Mouse (Mus musculus) right cerebral cortex, postnatal 36 days (tissue): ENCODE measurements around the gene Plekhg4.

Source experiments
- DNase-seq, 2 experiments: peaks; one replicate each; pipeline ENCODE4 v3.0.0; 2022; ENCODE audit warnings: low spot score in 2 of 2, mixed read lengths in 1 of 2

The Plekhg4 gene

GRCm38 (mm10) chr8:105403467-105403866, 30.4 kb downstream of the Plekhg4 start:
- DNase-seq: no peak

GRCm38 (mm10) chr8:105404496-105404895, 31.4 kb downstream of the Plekhg4 start:
- DNase-seq: no peak

- DNase-seq: no peak
Measured at GRCm38 (mm10) chr8:105406416-105406815, 33.3 kb downstream of the Plekhg4 start.

GRCm38 (mm10) chr8:105408331-105408730, 35.3 kb downstream of the Plekhg4 start:
- no peak for DNase-seq

- no peak for DNase-seq
Measured at GRCm38 (mm10) chr8:105409947-105410346, 36.9 kb downstream of the Plekhg4 start.

GRCm38 (mm10) chr8:105413391-105413790, 40.3 kb downstream of the Plekhg4 start, which contains the start of the genes Kctd19 and Lrrc36:
Kctd19 (minus strand) TSS chr8:105413502.
Lrrc36 (plus strand) TSS chr8:105413571.
- no peak for DNase-seq

GRCm38 (mm10) chr8:105418992-105419391, 45.9 kb downstream of the Plekhg4 start:
- no peak for DNase-seq

GRCm38 (mm10) chr8:105419800-105420199, 46.7 kb downstream of the Plekhg4 start:
- no peak for DNase-seq

GRCm38 (mm10) chr8:105422006-105422405, 48.9 kb downstream of the Plekhg4 start:
- no peak for DNase-seq

- DNase-seq: no peak
Measured at GRCm38 (mm10) chr8:105426878-105427277, 53.8 kb downstream of the Plekhg4 start.

- no peak for DNase-seq
Measured at GRCm38 (mm10) chr8:105431743-105432515, 58.9 kb downstream of the Plekhg4 start.
